Mouse (Mus musculus) erythroblast, embryonic 14.5 days (primary cell): ENCODE measurements around the gene B430306N03Rik.

Source experiments
- GATA1 ChIP-seq: IDR thresholded peaks from 2 replicates; pipeline ENCODE4 v1.6.1; 2012; ENCODE audit warnings: low read length, inconsistent platforms, mixed read lengths
- TAL1 ChIP-seq: IDR thresholded peaks from 3 replicates; pipeline ENCODE4 v1.6.1; 2012; ENCODE audit warnings: low read length, inconsistent platforms, mixed read lengths

DNA sequence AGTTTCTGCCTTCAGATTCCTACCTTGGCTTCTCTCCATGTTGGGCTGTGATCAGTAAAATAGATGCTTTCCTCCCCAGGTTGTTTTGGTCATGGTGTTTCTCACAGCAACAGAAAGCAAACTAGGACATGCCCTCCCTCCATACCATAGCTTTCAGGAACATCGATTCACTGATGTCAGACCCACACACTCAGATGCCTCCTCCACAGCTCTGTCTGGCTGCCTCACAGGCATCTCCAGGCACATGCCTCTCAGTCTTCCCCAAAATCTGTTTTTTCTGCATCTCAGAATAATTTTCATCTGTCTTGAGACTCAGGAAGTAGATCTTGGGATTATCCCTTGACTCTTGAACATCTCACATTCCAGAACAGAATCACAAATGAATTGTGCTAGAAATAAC, 60.2 kb downstream of the B430306N03Rik start:
- no peak for TF ChIP-seq GATA1
- TF ChIP-seq TAL1, result no peak
